Mouse (Mus musculus) brain, embryonic 14.5 days (tissue): ENCODE results near the gene Ttpal.

Source experiments
- CTCF ChIP-seq: fragments of 200-500 bp; IDR thresholded peaks from 2 replicates; pipeline ENCODE4 v1.5.1; 2012; ENCODE audit warnings: inconsistent platforms, mild to moderate bottlenecking, moderate library complexity, borderline replicate concordance; ENCODE audit not compliant: insufficient read depth, insufficient read length; ENCODE audit errors: extremely low read depth
- POLR2A ChIP-seq: fragments of 200-500 bp; IDR thresholded peaks from 2 replicates; pipeline ENCODE4 v1.6.1; 2012; ENCODE audit warnings: mild to moderate bottlenecking, inconsistent platforms, borderline replicate concordance; ENCODE audit not compliant: poor library complexity, insufficient read depth, insufficient read length, severe bottlenecking; ENCODE audit errors: extremely low read depth

GRCm38 (mm10) chr2:163599226-163599625 lies 2.9 kb upstream of the Ttpal start:
- TF ChIP-seq CTCF: peak; percentile 83
- no peak for TF ChIP-seq POLR2A
